Mouse (Mus musculus) spleen, postnatal 4 days (tissue): Measurements from ENCODE around the gene Tctn1.
"Not testable (repeated sequence)": the region's sequence is repeated elsewhere in the genome, so short reads cannot be mapped to it uniquely, and the experiment has no call there.

ENCODE experiments used
- DNase-seq, 2 experiments: peaks; one replicate each; pipeline ENCODE4 v3.0.0; 2022; ENCODE audit warnings: low spot score in 2 of 2

Gene Tctn1

DNA sequence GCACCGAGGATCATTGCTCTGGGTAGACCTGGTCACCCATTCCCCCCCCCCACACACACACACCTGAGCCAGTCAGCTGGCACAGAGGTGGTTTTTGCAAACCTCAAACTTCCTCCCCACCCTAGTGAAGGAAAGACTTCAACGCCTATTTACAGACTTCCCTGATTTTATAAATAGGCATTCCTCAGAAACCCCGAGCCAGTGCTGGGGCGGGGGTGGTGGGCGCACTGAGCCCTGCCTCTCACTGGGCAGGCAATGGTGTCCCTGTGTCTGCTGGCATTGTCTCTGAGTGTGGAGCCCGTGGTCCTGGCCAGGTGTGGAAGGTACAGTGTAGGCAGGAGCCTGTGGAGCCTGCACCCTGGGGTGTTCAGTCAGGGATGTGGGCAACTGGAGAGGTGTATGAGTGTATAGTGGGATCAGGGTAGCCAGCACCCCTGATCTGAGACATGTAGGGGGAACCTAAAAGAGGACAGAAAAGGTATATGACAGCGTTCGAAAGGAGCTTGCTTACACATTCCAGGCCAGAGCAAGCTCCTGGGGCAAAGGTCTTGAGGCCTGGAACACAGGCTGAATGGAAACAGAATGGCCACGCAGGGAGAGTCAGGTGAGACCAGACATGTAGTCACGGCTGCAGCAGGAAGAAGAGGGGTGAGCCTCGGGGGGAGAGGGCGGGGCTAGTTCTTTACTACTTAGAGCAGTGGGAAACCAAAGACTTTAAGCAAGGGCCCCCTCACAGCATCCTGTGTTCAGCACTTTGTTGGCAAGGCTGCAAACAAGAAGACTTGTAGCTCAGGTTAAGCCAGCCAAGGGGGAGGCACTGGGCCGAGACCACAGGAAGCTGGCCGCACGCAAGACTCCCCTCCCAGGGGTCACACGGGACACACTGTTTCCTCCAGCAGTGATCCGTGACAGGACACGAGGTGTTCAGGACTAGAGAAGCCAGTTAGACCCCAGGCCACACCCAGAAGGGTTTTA is 44.3 kb downstream of the Tctn1 start:
- DNase-seq, result peak; percentile 72 to 81

- no peak for DNase-seq
These were observed 45.3 kb downstream of the Tctn1 start for GRCm38 (mm10) chr5:122218928-122219327.

DNA sequence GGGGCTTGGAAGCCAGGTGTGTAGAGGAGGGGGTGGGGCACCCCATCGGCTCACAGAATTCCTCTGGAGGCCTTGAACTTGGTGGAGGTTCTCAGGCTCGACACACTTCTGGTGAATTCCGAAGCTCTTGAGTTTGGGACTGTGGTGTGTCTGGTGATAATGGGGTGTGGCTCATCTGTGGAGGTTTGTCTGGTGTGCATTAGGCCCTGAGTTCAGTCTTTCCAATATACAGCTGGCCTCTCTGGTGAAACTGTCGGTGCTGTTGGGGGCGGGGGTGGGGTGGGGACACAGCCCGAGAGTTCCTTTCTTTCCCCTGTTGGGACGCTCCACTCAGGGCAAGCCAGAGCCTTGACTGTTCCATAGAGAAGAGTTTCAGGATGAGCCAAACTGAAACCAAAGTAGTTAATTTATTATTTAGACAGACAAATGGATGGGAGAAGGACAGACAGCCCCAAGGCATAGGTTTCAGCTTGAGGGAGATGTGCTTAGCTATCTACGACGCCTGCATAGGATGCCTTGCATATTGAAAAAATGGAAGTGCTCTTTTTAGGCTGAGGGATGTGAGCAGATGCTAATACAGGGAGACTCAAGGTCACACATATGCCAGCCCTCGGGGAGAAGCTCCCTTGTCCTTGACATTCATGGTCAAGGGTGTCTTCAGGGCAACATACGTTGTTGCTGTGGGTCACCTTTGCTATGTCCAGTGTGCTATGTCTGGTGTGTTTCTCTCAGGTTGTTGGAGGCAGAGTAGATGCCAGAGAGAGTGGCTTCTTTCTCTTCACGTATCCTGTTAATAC is 46.0 kb downstream of the Tctn1 start:
- DNase-seq, result no peak

DNA sequence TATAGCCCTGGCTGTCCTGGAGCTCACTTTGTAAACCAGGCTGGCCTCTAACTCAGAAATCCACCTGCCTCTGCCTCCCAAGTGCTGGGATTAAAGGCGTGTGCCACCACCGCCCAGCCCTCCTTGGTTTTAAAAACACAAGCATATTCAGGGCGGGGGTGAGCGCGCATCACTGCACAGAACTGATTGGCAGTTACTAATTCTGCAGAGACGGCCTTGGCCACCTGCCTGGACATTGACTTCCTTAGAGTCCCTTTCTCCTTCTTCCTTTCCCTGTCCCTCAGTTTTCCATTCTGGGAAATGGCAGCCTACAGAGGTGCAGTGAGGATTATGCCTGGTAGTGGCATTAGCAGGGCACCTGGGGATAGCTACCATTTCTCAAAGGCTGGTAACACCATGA is 46.6 kb downstream of the Tctn1 start:
- no peak for DNase-seq

- DNase-seq, result no peak
These were observed 50.4 kb downstream of the Tctn1 start for GRCm38 (mm10) chr5:122213861-122214260.

DNA sequence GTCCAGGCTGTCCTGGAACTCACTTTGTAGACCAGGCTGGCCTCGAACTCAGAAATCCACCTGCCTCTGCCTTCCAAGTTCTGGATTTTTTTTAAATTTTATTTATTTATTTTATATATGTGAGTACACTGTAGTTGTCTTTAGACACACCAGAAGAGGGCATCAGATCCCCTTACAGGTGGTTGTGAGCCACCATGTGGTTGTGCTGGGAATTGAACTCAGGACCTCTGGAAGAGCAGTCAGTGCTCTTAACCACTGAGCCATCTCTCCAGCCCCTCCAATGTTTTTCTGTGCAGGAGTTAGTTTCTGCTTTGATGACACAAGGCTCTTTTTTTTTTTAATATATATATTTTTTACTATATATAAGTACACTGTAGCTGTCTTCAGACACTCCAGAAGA is 51.4 kb downstream of the Tctn1 start:
- not testable (repeated sequence) for DNase-seq

DNA sequence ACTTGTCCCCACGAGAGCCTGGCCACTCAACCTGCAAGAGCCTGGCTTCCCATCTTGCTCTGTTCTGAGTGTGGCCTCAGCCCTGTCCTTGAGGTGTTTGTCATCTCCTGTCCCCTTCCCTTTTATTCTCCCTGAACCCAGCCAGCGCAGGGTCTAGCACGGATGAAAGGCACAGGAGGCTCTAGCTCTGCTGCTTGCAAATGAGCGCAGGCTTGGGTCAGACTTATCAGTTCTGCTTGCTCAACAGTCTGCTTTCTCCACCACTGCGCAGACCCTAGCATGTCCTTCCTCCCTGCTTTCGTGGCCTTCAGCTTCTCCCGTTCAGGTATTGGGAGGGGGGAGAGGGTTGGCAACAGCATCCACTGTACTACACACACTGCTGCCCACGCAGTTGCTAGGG is 52.1 kb downstream of the Tctn1 start:
- no peak for DNase-seq

GRCm38 (mm10) chr5:122210890-122211289 is 53.4 kb downstream of the Tctn1 start:
- no peak for DNase-seq

DNA sequence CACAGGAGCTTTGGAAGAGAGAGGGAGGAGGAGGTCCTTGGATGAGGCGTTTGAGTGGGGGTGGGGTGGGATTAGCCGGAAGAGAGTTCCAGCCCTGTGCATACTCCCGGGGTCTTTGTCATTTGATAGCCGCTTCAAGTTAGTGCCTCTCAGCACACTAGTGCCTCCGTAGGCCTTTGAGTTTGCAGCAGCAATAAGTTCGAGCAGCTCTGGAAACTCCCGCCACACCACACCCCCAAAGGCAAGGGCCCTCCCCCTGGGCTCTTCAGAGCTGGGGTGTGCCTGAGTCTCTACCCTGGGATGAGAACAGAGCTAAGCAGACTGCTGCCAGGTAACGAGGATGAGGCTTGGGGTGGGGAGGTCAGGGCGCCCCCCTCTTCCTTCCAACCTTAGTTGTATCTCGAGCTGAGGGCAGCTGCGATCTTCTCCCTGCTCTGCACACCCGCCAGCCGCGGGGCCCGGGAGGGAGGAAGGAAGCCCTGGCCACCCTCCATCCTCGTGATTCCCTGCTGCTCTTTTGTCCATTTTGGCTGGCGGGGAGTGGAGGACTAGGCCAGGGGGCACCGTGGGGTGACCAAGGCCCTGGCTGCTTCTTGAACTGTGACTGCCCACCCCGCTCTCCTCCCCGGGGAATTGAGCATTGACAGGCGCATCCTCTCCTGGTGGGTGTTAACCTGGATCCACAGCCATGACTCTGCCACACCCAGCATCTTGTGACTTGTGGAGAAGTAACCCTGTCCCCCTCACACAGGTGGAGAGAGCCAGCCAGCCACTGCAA is 54.5 kb downstream of the Tctn1 start:
- DNase-seq, result peak; percentile 64 to 80

- no peak for DNase-seq
These were observed 55.4 kb downstream of the Tctn1 start for GRCm38 (mm10) chr5:122208909-122209308.

DNA sequence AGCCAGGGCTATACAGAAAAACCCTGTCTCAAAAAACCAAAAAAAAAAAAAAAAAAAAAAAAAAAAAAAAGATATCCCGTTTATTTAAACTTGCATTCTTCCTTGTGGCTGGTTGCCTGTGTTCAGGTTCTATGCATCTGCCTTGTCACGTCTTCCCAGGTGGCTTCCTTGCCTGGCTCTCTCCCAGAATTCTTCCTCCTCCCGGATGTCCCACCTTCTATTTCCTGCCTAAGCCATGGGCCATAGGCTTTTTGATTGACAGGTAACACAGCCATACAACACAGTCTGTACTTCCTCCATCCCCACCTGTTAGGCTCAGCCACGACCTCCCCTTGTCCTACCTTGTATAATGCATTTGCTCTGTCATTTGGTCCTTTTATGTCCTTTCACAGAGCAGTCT is 57.8 kb downstream of the Tctn1 start, which contains the start of gene Hvcn1:
TSS of gene Hvcn1 (plus strand) at position 330 of the 400 bp plus-strand sequence.
- no peak for DNase-seq

GRCm38 (mm10) chr5:122204180-122204579 is 60.1 kb downstream of the Tctn1 start:
- DNase-seq, result no peak

GRCm38 (mm10) chr5:122201904-122202303 is 62.4 kb downstream of the Tctn1 start:
- no peak for DNase-seq

DNA sequence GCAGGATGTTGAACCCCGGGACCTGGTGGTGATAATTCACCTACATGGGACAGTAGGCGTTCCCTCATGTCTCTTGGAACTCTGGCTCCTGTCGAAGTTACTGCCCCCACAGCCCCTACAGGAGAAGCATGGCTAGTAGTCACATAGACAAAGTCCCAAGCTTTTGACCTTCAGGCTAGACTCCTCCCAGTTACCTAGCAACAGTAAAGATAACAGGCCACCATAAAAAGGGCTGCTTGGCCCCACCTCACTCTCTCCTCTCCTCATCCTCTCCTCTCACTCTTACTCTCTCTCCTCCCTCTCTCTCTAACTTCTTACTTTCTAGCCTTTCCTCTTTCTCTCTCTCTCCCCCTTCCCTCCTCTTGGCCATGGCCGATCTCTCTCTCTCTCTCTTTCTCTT is 63.4 kb downstream of the Tctn1 start:
- DNase-seq, result no peak

GRCm38 (mm10) chr5:122192347-122192746 is 71.9 kb downstream of the Tctn1 start:
- no peak for DNase-seq

GRCm38 (mm10) chr5:122191269-122192063 is 72.8 kb downstream of the Tctn1 start:
- DNase-seq, result no peak

- DNase-seq, result no peak
These were observed 73.8 kb downstream of the Tctn1 start for GRCm38 (mm10) chr5:122190465-122190864.

DNA sequence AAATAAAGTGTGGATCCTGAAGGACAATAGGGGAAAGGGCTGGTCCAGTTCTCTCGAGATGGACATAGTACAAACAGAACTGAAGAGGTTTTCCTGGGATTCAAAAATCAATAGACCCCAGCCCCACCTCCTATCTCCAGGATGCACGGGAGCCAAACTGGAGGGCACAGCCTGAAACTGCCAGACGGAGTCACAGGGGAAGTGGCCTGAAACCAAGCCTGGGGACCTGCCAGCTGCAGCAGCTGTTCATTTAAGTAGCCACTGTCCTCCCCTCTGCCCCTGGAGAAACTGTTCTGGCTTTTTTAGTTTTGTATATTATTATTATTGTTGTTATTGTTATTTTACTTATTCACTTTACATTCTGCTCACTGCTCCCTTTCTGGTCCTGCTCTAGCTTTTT is 75.1 kb downstream of the Tctn1 start:
- no peak for DNase-seq
